Mouse (Mus musculus) adipocyte (in vitro differentiated cells): ENCODE measurements at regions not wholly inside any gene's neighbourhood (a gene's known extent, or its start where the extent isn't known, plus 50 kb on each side); places are given as distances from the start of the nearest gene placed in this dataset.

Experiments
- DNase-seq: peaks from one replicate; pipeline ENCODE4 v3.0.0-alpha.2; 2016; ENCODE audit warnings: low spot score

GRCm38 (mm10) chrX:6261469-6261868 lies 59.1 kb downstream of the Bmp15 start:
- DNase-seq, result peak; percentile 89

- DNase-seq, result no peak
Measured at GRCm38 (mm10) chrX:6258523-6258922, 62.0 kb downstream of the Bmp15 start.

- DNase-seq, result peak; percentile 34
Measured at GRCm38 (mm10) chrX:6254058-6254457, 66.5 kb downstream of the Bmp15 start.

GRCm38 (mm10) chrX:6252873-6253272 lies 67.6 kb downstream of the Bmp15 start:
- DNase-seq, result no peak
